Mouse (Mus musculus): ENCODE measurements around the gene Lrrc74a.

DNA sequence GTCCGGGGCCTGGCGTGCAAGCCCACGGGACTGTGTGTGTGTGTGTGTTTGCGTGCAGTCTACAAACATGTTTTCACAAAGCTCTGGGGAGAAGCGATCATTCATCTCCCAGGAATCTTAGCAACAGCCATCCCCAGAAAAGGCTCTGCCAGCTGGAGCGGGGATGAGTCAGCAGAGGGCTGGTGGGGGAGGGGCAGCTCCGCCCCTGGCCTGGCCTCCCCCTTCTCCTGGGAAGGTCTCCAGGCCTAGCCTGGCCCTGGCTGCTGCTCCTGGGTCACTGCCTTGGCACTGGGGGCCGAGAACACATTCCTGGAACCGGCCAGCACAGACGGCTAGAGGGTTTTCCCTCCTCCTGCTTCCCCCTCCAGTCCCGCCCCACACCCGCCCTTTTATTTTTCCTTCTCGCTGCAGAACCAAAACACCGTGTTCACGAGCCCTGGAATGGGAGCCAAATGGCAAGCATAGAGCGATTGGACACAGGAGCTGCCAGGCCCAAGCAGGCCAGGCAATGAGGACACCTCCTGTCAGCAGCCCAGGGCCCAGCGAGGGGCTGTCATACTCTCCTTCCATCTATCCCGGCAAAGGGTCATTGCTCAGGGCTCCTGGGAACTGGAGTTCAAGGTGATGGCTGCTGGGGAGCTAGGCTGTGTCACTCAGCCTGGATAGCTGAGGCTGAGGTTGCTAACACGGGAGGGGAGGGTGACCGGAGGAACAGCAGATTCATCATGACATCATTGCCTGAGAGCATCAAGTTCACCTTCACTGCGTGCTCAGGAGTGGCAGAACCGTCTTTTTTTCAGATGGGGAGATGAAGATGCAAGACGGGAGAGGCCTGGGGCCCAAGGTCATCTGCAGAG lies 67.2 kb downstream of the Lrrc74a start:
- TF ChIP-seq CTCF (IDR thresholded peaks at IDR 0.05; ENCODE audit: low read depth) (no peak), EP300 (optimal IDR thresholded peaks at IDR 0.05) (peak; percentile 89)

Measured in stomach, postnatal 0 days (tissue).